Mouse (Mus musculus): ENCODE results near the gene Fyco1.
"Not testable (repeated sequence)": the region's sequence is repeated elsewhere in the genome, so short reads cannot be mapped to it uniquely, and the experiment has no call there.

Fyco1 gene

GRCm38 (mm10) chr9:123815444-123815843 is 36.3 kb downstream of the Fyco1 start:
- CTCF ChIA-PET, result no interaction called here

GRCm38 (mm10) chr9:123814821-123815220 is 36.9 kb downstream of the Fyco1 start:
- CTCF ChIA-PET, result no interaction called here

- CTCF ChIA-PET, result no interaction called here
Measured at GRCm38 (mm10) chr9:123814326-123814725, 37.4 kb downstream of the Fyco1 start.

GRCm38 (mm10) chr9:123811831-123812230 is 39.9 kb downstream of the Fyco1 start:
- CTCF ChIA-PET, result no interaction called here

DNA sequence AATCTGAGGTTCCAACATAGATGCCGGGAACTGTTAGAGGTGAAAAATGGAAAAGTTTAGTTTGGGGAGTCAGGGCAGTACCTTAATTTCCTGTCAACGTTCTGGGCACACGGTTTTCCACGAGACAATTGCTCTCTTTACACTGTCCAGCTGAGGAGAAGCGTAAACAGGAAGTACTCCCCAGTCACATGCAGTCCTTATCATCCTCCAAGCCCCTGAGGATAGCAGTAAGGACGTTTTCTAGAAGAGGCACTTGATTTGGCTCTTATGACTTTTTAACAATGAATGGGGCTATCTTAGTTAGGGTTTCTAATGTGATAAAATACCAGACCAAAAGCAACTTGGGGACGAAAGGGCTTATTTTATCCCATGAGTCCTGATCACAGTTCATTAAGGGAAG is 43.1 kb downstream of the Fyco1 start:
- CTCF ChIA-PET, result no interaction called here

DNA sequence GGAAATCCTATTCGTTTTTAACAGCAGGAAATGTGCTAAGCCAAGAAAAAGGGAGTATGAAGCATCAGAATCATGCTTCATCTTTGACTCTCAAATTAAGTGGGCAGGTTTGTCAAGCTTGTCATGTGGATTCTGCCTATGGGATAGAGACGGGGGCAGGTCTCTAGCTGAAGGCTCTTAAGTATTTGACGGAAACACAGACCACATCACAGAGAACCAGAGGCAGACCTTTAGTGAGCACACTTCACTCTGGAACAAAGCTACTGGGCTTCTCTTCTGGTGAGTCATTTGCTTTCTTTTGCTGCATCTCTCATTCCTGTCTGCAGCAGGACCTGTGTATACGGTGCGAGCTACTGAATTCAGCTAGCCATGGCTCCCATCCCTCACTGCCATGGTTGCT is 45.4 kb downstream of the Fyco1 start, which contains the start of gene Cxcr6:
Cxcr6 (plus strand) TSS at position 209 of the 400 bp plus-strand sequence.
- CTCF ChIA-PET, result interaction anchor here (1.1 kb wide), 1 partner anchor 11 kb away, joined by 3 read pairs; no protein-coding TSS in a partner anchor

DNA sequence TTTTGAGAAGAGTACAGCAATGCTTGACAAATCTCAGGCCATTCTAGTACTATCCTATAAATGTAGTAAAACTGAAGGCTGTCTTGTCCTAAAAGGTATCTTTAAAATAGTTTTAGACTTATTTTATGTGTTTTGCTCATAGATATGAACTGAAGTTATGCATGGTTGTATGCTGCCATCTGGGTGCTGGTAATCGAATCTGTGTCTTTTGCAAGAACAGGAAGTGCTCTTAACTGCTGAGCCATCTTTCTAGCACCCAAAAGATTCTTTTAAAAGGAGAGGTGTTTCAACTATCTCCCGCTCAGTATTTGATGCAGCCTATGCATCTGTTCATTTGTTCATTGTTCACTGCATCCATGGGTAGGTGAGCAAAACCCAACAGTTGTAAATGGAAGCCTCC is 46.5 kb downstream of the Fyco1 start:
- CTCF ChIA-PET, result no interaction called here

GRCm38 (mm10) chr9:123802896-123803295 is 48.8 kb downstream of the Fyco1 start:
- CTCF ChIA-PET, result no interaction called here

- CTCF ChIA-PET, result no interaction called here
Measured at GRCm38 (mm10) chr9:123802421-123802820, 49.3 kb downstream of the Fyco1 start.

DNA sequence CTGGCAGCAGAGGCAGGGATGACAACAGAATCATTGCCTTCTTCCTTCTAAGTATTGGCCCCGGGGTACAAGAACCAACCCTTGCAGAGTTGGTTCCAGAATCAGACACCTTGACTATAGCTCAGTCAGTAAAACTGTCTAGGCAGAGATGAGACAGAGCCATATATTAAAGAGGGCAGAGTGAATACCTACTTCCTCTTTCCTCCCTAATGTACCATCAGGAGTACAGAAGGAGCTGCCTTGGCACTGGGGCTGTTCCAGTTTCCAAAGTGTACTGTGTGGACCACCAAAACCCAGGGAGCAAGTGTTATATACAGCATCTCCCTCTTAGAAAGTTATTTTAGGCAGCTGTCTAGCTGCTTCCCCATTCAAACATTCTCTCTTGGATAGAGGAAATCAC is 50.2 kb downstream of the Fyco1 start:
- CTCF ChIA-PET, result interaction anchor here (0.5 to 0.6 kb wide), 2 partner anchors 18 to 194 kb away, joined by 3 to 4 read pairs; no protein-coding TSS in a partner anchor

- CTCF ChIA-PET, result interaction anchor here (0.6 to 1.1 kb wide), 2 partner anchors 12 to 126 kb away, joined by 3 to 11 read pairs; no protein-coding TSS in a partner anchor
Measured at GRCm38 (mm10) chr9:123796174-123796573, 55.5 kb downstream of the Fyco1 start.

- CTCF ChIA-PET, result no interaction called here
Measured at GRCm38 (mm10) chr9:123788855-123789529, 62.7 kb downstream of the Fyco1 start.

DNA sequence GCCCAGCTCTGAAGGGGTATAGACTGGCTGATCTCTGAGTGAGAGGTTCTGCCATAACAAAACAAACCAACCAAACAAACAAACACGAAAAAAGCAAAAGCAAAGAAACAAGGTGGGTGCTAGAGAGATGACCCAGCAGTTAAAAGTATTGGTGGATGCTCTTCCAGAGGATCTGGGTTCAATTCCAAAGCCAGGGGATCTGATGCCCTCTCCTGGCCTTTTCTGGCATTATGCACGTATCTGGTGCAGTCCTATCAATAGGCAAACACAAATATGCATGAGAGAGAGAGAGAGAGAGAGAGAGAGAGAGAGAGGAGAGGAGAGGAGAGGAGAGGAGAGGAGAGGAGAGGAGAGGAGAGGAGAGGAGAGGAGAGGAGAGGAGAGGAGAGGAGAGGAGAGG is 78.4 kb downstream of the Fyco1 start:
- CTCF ChIA-PET, result not testable (repeated sequence)

DNA sequence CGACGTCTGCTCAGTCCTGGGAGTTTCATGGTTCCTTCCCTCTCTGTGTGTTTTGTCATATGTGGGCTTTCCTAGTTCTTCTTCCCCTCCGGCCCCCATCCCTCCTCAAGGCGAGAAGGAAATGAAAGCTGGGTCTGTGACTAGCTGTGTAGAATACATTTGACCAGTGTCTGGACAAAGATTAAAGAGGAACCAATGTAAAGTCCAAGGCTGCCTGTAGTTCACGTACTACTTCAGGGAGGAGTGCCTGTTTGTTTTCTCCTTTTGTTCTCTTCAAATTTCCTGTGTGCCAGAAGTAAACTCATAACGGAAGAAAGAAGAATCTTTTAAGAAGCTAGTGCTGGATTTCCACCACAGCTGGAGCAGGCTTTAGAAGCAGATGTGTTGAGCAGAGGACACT is 82.2 kb downstream of the Fyco1 start:
- CTCF ChIA-PET, result interaction anchor here (0.9 kb wide), 1 partner anchor 38 kb away, joined by 3 read pairs; no protein-coding TSS in a partner anchor

DNA sequence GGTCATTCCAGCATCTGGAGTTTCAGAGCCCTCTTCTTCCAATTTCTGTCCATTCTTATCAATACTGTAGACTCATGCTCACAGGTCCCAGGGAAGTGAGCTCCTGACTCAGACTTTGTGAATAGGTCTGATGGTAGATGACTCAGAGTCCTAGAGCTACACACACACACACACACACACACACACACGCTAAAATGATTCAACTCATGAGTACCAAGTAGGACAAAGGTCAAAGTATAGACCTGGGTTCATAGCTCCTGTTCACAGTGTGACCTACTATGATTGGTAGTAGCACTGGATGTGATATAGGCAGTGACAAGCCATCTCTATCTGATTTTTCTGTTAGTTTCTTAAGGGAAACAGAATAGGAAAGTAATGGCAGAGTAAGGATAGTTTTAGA is 83.3 kb downstream of the Fyco1 start:
- CTCF ChIA-PET, result no interaction called here

DNA sequence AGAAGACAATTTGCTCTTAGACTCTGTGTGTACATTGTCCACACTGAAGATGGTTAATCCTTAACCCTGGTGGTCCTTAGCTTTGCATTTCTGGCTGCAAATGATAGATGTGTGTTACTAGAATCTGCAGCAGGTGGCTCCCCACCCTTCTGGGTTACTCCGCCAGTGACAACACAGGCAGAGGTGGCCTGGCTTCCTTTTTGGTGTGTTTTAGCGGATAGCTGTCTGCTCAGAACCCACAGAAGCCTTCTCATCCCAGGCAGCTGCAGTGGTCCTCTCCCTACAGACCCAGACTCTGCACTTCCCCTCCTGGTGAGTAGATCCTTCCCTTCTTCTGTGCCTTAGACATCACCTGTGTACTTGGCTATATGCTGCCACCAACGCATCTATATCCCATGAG is 84.7 kb downstream of the Fyco1 start:
- CTCF ChIA-PET, result no interaction called here

GRCm38 (mm10) chr9:123763771-123764170 is 87.9 kb downstream of the Fyco1 start:
- CTCF ChIA-PET, result no interaction called here

- CTCF ChIA-PET, result no interaction called here
Measured at GRCm38 (mm10) chr9:123762886-123763285, 88.8 kb downstream of the Fyco1 start.

- CTCF ChIA-PET, result no interaction called here
Measured at GRCm38 (mm10) chr9:123760806-123761205, 90.9 kb downstream of the Fyco1 start.

DNA sequence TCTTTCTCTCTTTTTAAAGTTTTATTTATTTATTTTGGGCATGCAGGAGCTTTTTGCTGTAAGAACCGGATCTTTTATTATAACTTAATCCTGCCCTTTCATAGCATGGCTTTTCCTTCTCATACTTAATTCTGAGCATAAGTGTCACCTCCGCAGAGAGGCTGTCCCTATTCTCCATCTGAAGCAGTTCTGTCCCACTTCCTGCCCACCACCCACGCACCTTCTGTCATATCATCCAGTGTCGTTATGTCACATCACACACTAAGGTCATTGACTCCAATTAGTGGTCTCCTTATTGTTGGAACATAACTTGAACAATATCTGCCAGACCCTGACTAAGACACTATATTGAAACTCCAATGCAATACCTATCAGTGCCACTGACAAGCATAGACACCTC is 93.1 kb downstream of the Fyco1 start:
- CTCF ChIA-PET, result no interaction called here

DNA sequence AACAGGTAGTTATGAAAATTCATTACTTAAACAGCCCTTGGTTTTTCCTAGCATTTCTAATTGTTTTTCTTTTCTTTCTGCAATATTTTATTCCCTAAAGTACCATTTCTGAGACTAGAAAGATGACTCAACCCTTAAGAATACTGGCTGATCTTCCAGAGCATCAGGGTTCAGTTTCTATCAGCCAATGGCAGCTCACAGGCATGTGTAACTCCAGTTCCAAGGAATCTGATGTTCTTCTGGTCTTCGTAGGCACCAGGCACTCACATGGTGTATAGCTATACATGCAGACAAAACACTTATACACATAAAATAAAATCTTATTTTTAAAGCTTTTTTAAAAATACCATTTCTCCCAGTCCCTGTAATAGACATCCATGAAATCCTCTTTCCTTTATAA is 93.5 kb downstream of the Fyco1 start:
- CTCF ChIA-PET, result no interaction called here

DNA sequence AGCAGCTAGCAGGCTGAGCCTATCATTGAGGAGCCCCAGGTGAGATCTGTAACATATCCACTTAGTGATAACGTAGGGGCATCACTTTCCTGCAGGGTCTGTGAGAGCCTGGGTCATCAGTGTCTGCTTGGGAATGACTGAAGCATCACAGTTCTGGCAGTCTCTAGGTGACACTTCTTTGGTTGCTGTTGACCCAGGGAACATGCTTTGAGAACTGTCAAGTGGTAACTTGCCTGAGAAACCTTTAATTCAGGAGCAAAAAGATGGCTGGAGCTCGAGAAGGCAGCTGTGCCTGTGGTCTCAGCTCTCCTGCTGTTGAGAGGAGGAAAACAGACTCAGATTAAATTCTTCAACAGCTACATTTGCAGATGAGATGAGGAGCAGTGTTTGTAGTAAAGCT is 94.4 kb downstream of the Fyco1 start:
- CTCF ChIA-PET, result no interaction called here

GRCm38 (mm10) chr9:123756752-123757151 is 94.9 kb downstream of the Fyco1 start:
- CTCF ChIA-PET, result no interaction called here

- CTCF ChIA-PET, result interaction anchor here (0.9 kb wide), 1 partner anchor 38 kb away, joined by 3 read pairs; no protein-coding TSS in a partner anchor
Measured at GRCm38 (mm10) chr9:123754333-123754732, 97.4 kb downstream of the Fyco1 start.

All from spleen, embryonic (tissue).